Mouse (Mus musculus) limb, embryonic 11.5 days (tissue): ENCODE results near the gene Kcne3. TPM values are rescaled to one million over a fixed set of nuclear protein-coding genes. Genes with fewer than 3 reads are reported as not detected.

Experiments
- ATAC-seq: fragments of 200-750 bp; cut with Nextera tagmentation; 2 replicates; pipeline ENCODE4 v1.8.0; 2017; ENCODE audit warnings: low read depth; ENCODE audit not compliant: insufficient number of reproducible peaks, low FRiP score, low TSS enrichment
- DNase-seq: peaks from one replicate; pipeline ENCODE4 v3.0.0-alpha.2; 2015; ENCODE audit warnings: low spot score
- H3K27ac ChIP-seq: fragments of 300-500 bp; sonication (generic); replicated peaks from 2 replicates; pipeline ENCODE4 v1.5.1; 2014; ENCODE audit warnings: low read depth, mild to moderate bottlenecking, low read length
- H3K27me3 ChIP-seq: fragments of 300-500 bp; sonication (generic); 2 replicates; pipeline ENCODE4 v1.6.1; 2014; ENCODE audit warnings: mild to moderate bottlenecking, low read length, mixed read lengths; ENCODE audit not compliant: control insufficient read depth, insufficient read depth
- H3K36me3 ChIP-seq: fragments of 300-500 bp; sonication (generic); 2 replicates; pipeline ENCODE4 v1.6.1; 2014; ENCODE audit warnings: mild to moderate bottlenecking, low read length, moderate library complexity, mixed read lengths; ENCODE audit not compliant: control insufficient read depth, insufficient read depth
- H3K4me1 ChIP-seq: fragments of 300-500 bp; sonication (generic); 2 replicates; pipeline ENCODE4 v1.6.1; 2014; ENCODE audit warnings: low read length, mixed read lengths; ENCODE audit not compliant: control insufficient read depth, insufficient read depth
- H3K4me2 ChIP-seq: fragments of 300-500 bp; sonication (generic); 2 replicates; pipeline ENCODE4 v1.6.1; 2014; ENCODE audit warnings: low read depth, mild to moderate bottlenecking, moderate library complexity; ENCODE audit not compliant: severe bottlenecking
- H3K4me3 ChIP-seq: fragments of 300-500 bp; sonication (generic); 2 replicates; pipeline ENCODE4 v1.5.1; 2014; ENCODE audit warnings: low read depth, low read length
- H3K9ac ChIP-seq: fragments of 300-500 bp; sonication (generic); 2 replicates; pipeline ENCODE4 v1.6.1; 2014; ENCODE audit warnings: mild to moderate bottlenecking, low read length
- H3K9me3 ChIP-seq: fragments of 300-500 bp; sonication (generic); 2 replicates; pipeline ENCODE4 v1.6.1; 2016; ENCODE audit warnings: low read length; ENCODE audit not compliant: control insufficient read depth
- WGBS: fragments of 180-500 bp; shearing (Covaris S2); extraction: QIAGEN DNeasy Blood & Tissue Kit; methylation state at CpG from one replicate; pipeline ENCODE4 v1.1.7; 2014; 5-methylcytosine and 5-hydroxymethylcytosine counted together
- polyA plus RNA-seq: library from polyadenylated mRNA; unstranded; fragments of >200 nt; fragmentation: Nextera tagmentation; extraction: Ambion mirVana; gene quantifications from 2 replicates; pipeline ENCODE4 v1.2.1, GENCODE M21; 2014

The Kcne3 gene
- polyA plus RNA-seq, 1 experiment from 2014 or later = 16.5 TPM

DNA sequence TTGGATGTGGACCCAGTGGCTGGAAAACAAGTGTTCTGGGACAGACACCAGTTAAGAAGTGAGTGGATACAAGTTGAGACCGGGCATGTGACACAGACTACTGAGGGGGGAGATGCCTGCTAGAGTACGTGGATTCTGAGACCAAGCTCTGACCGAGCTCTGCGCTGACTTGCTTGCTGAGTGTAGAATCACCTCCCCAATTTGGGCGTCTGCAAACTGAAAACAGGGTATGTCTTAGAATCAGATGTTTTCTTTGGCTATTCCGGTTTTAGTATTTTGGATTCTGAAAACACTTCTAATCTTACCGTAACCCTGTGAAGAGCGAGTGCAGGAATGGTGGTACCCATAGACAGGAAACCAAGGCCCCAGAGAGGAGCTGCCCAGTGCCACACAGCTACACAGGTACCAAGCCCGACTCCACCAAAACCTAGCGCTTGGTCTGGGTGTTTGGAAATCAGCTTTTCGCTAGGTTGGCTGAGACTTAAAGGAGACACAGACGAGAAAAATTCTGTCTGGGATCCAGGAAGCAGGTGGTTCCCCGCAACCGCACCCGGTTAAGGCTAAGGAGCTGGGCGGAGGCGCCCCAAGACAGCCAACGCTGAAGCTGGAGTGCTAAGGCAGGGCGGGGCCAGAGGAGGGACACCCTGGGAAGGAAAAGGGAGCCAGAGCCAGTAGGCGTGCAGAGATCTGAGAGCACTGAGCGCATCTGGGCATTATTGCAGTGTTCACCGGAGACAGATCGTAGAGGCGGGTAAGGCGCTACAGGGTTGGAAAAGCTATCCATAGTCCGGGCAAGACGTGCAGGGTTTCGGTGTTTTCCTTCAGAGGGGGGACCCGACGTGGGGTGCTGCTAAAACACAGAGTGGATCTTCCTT, 2.0 kb downstream of the Kcne3 start:
- H3K27me3 ChIP-seq = peaks cover 36% of the 10 kb centered on the region
- H3K36me3 ChIP-seq = no peaks in the 10 kb centered on the region
- 9% methylated on average over 30 of the region's 30 CpGs for WGBS
- no peaks in the 10 kb centered on the region for H3K9me3 ChIP-seq
- peaks cover 3% of the 10 kb centered on the region; the same call in 1 of the 2 replicates for H3K4me1 ChIP-seq
- H3K27ac ChIP-seq = no peak overlapping the region
- peak overlapping the region; percentile 62 for H3K4me2 ChIP-seq
- DNase-seq (peak; percentile 65), ATAC-seq (peak; percentile 60; the same call in 1 of the 2 replicates)
- no peak overlapping the region for H3K9ac ChIP-seq
- H3K4me3 ChIP-seq = peak overlapping the region; percentile 32

- DNase-seq (no peak), ATAC-seq (no peak)
- H3K27me3 ChIP-seq = peaks cover 36% of the 10 kb centered on the region
- WGBS = 1% methylated on average over 15 of the region's 15 CpGs
- no peak overlapping the region for H3K9ac ChIP-seq
- H3K4me2 ChIP-seq = peak overlapping the region; percentile 62
- no peaks in the 10 kb centered on the region for H3K36me3 ChIP-seq
- H3K9me3 ChIP-seq = no peaks in the 10 kb centered on the region
- no peak overlapping the region for H3K27ac ChIP-seq
- peaks cover 3% of the 10 kb centered on the region; the same call in 1 of the 2 replicates for H3K4me1 ChIP-seq
- peak overlapping the region; percentile 32 for H3K4me3 ChIP-seq
Observed at GRCm38 (mm10) chr7:100178891-100179233, 2.6 kb downstream of the Kcne3 start.

- H3K27me3 ChIP-seq = peaks cover 36% of the 10 kb centered on the region
- 61% methylated on average over 7 of the region's 7 CpGs for WGBS
Observed at GRCm38 (mm10) chr7:100179394-100179793, 3.1 kb downstream of the Kcne3 start.

DNA sequence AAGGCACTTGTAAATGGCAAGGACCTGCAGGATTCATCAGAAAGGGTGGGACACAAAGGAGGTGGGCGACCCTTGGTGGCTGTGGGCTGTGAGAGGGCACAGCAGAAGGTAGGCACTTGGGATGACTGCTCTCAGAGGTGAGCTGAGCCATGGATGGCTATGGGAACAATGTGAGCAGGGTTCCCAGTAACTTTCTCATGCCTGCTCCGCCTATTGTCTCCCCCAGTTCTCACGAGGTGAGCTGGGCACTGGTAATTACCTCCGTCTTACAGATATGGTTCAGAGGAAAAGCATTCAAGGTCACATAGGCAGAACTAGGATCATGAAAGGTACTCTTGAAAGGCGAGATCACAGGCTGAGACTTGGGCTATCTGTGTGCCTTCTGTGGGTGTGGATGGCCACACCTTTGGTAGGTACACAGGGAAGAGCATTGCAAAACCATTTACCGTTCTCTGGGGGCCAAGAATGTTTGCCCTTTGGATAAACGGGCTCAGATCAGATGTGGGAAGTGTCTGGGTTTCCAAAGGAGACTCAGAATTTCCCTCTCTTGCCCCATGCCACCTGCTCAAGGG, 3.6 kb downstream of the Kcne3 start:
- Histone ChIP-seq H3K4me1 (peaks cover 3% of the 10 kb centered on the region; the same call in 1 of the 2 replicates), H3K9me3 (no peaks in the 10 kb centered on the region), H3K36me3 (no peaks in the 10 kb centered on the region), H3K27me3 (peaks cover 36% of the 10 kb centered on the region), H3K27ac (no peak overlapping the region), H3K4me2 (no peak overlapping the region), H3K4me3 (no peak overlapping the region), H3K9ac (no peak overlapping the region)
- 78% methylated on average over 7 of the region's 7 CpGs for WGBS
- no peak for ATAC-seq
- DNase-seq = no peak

More at GRCm38 (mm10) chr7:100179394-100179793, 3.1 kb downstream of the Kcne3 start:
- Histone ChIP-seq H3K9me3 (no peaks in the 10 kb centered on the region), H3K36me3 (no peaks in the 10 kb centered on the region), H3K9ac (no peak overlapping the region), H3K4me3 (peak overlapping the region; percentile 32; the same call in 1 of the 2 replicates), H3K4me2 (peak overlapping the region; percentile 62), H3K4me1 (peaks cover 3% of the 10 kb centered on the region; the same call in 1 of the 2 replicates), H3K27ac (no peak overlapping the region)
- ATAC-seq (no peak), DNase-seq (no peak)

DNA sequence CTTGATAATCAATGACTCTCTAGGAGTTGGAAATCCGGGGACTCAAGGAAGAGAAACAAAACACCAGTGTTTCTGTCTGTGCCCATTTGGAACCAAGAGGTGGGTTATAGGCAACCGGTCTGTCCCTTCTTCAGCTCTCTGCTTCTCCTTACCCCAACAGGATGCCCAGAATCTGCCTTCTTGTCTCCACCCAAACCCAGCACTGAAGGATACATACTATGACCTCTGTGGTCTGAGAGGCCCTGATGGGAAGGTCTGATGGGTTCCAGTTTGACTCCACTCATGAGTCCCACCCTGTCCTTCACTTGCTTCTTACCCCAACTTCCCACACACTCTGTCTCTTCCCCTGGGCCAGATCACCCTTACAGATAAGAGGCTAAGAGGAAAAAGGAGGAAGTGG, 4.9 kb downstream of the Kcne3 start:
- Histone ChIP-seq H3K9ac (no peak overlapping the region), H3K9me3 (no peaks in the 10 kb centered on the region), H3K36me3 (no peaks in the 10 kb centered on the region), H3K4me1 (peaks cover 3% of the 10 kb centered on the region; the same call in 1 of the 2 replicates), H3K27me3 (peaks cover 34% of the 10 kb centered on the region), H3K4me3 (no peak overlapping the region), H3K4me2 (no peak overlapping the region), H3K27ac (no peak overlapping the region)
- no peak for DNase-seq
- WGBS = 83% methylated on average over 2 of the region's 2 CpGs
- ATAC-seq = no peak

DNA sequence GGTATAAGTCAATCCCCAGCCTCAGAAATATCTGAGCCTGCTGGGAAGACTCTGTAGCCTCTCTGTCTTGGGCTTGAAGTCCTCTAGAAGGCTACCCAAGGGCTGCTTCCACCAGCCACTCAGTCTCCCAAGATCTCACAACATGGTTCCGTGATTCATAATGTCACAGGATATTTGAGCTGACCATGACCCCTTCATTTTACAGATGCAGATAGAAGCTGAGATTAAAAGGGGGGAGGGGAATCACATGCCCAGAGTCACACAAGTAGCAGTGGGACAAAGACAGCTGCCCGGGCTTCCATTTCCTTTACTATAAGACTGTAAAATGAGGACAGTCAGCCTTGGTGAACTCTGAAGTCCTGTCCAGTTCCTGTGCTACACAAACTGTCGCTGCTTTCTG, 5.3 kb downstream of the Kcne3 start:
- H3K36me3 ChIP-seq = no peaks in the 10 kb centered on the region
- H3K9ac ChIP-seq = no peak overlapping the region
- H3K27ac ChIP-seq = no peak overlapping the region
- DNase-seq (no peak), ATAC-seq (no peak)
- H3K4me2 ChIP-seq = no peak overlapping the region
- peaks cover 3% of the 10 kb centered on the region; the same call in 1 of the 2 replicates for H3K4me1 ChIP-seq
- 82% methylated on average over 3 of the region's 3 CpGs for WGBS
- H3K4me3 ChIP-seq = no peak overlapping the region
- no peaks in the 10 kb centered on the region for H3K9me3 ChIP-seq
- H3K27me3 ChIP-seq = peaks cover 34% of the 10 kb centered on the region

DNA sequence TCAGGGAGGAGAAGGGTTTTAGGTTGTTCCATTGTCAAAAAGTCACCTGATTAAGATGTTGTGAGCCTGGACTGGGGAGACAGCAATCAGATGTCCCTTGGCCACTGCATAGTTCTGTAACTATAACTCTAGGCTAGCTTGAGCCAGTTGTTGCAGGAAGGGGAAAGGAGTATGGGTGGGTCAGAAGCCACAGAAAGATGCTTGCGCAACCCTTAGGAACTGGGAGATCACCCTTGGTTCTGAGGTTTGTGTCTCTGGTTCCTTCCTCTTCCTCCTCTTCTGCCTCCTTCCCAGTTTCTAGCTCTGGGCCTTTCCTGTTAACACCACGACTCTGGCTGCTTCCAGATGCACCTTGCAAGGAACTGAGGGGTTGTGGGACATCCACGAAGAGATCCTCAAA, 6.1 kb downstream of the Kcne3 start:
- H3K9ac ChIP-seq = no peak overlapping the region
- H3K9me3 ChIP-seq = no peaks in the 10 kb centered on the region
- DNase-seq (no peak), ATAC-seq (no peak)
- 77% methylated on average over 3 of the region's 3 CpGs for WGBS
- no peak overlapping the region for H3K4me3 ChIP-seq
- H3K36me3 ChIP-seq = no peaks in the 10 kb centered on the region
- peaks cover 3% of the 10 kb centered on the region; the same call in 1 of the 2 replicates for H3K4me1 ChIP-seq
- no peak overlapping the region for H3K27ac ChIP-seq
- H3K4me2 ChIP-seq = no peak overlapping the region
- H3K27me3 ChIP-seq = peaks cover 32% of the 10 kb centered on the region

DNA sequence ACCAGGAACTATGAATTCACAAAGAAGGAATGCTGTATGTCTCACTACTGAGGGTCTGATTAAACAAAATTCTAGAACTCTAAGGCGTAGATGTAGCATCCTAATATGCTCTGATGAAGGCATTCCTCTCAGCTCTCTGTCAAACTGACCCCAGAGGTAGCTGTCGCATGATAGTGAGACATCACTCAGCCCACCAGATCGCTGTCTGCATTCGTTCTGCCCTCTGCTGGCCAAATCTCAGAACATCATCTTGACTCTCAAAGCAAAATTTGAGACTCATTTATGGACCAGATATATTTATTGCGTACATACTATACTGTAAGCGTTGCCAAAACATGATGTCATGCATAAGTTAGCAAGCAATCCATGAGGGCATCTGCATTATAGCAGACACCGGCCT, 11.3 kb downstream of the Kcne3 start:
- Histone ChIP-seq H3K4me2 (no peak overlapping the region), H3K27me3 (no peaks in the 10 kb centered on the region), H3K36me3 (no peaks in the 10 kb centered on the region), H3K9me3 (no peaks in the 10 kb centered on the region), H3K4me3 (no peak overlapping the region), H3K4me1 (no peaks in the 10 kb centered on the region), H3K9ac (no peak overlapping the region), H3K27ac (no peak overlapping the region)
- DNase-seq (peak; percentile 56), ATAC-seq (no peak)
- WGBS = 27% methylated on average over 7 of the region's 7 CpGs
